Mouse (Mus musculus): ENCODE measurements around the gene Dlg2. TPM values are rescaled to one million over a fixed set of nuclear protein-coding genes. Genes with fewer than 3 reads are reported as not detected.

Gene Dlg2
- total RNA-seq, 2 experiments from 2014 or later = 0.97 to 1.1 TPM

GRCm38 (mm10) chr7:92401001-92401688, 1924.7 kb downstream of the Dlg2 start:
- no peak for ATAC-seq (replicated peaks; ENCODE audit: poor library complexity, severe bottlenecking)

GRCm38 (mm10) chr7:92408479-92408878, 1932.0 kb downstream of the Dlg2 start:
- ATAC-seq (replicated peaks; ENCODE audit: poor library complexity, severe bottlenecking) = no peak

DNA sequence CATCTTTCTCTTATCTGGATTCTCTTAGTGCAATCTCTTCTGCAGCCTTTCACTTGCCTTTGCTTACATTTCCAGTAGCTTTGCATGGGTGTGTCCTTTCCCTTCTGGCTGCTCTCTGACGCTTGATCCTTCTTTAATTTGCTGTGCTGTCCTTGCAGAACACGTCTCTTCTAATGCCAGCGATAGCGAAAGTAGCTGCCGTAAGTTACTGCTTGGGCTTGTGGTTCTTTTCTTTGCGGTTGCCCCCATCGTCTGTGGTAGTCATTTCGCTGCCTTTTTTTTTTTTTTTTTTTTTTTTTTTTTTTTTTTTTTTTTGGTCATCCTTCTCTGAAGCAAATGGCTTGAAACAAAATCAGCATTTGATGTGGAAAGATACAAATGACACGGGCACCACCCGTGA, 1944.0 kb downstream of the Dlg2 start:
- peak; percentile 92 for ATAC-seq (replicated peaks; ENCODE audit: poor library complexity, severe bottlenecking)

GRCm38 (mm10) chr7:92423017-92423416, 1946.5 kb downstream of the Dlg2 start:
- ATAC-seq (replicated peaks; ENCODE audit: poor library complexity, severe bottlenecking) = no peak

DNA sequence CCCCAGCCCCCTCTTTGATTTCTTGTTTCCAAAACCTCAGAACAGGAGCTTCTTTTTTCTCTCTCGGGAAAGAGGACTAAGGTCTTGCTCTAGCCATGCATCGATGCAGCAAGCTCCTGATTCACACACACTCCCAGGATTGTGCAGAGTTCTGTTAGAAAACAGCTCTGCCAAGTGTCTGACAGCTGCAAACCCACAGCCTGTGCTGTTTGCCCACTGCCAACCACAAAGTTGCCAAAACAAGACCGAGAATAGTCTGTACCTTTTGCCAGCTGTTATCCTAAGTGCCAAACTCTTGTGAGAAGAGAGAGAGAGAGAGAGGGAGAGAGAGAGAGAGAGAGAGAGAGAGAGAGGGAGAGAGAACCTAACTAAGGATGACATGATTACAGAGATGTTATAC, 1948.2 kb downstream of the Dlg2 start:
- ATAC-seq (replicated peaks; ENCODE audit: poor library complexity, severe bottlenecking) = 0 out of 2 replicates have a peak, but pooled peaks have one; percentile 15

- no peak for ATAC-seq (replicated peaks; ENCODE audit: poor library complexity, severe bottlenecking)
These were observed 1950.8 kb downstream of the Dlg2 start for GRCm38 (mm10) chr7:92427280-92427679.

DNA sequence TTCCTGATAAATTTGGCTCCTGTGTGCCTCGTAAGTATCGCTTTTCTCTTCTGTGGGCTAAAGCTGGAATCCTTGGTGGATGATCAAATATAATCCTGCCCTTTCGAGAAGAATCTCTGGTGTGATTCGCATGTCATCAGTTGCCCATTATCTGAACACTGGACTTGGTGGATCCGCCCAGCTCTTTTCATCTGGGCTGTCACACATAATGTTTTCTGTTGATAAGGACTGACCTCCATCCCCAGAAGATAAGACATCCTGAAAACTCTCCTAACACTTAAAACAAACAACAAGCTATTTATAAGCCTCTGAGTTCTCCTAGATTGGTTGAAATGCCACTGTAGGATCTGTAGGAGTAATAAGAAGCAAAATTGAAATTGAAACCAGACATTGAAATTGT, 1952.2 kb downstream of the Dlg2 start:
- ATAC-seq (replicated peaks; ENCODE audit: poor library complexity, severe bottlenecking) = no peak

- no peak for ATAC-seq (replicated peaks; ENCODE audit: poor library complexity, severe bottlenecking)
These were observed 1953.8 kb downstream of the Dlg2 start for GRCm38 (mm10) chr7:92430254-92430653.

GRCm38 (mm10) chr7:92437168-92437567, 1960.7 kb downstream of the Dlg2 start:
- ATAC-seq (replicated peaks; ENCODE audit: poor library complexity, severe bottlenecking) = no peak

- ATAC-seq (replicated peaks; ENCODE audit: poor library complexity, severe bottlenecking) = peak; percentile 34
These were observed 1963.3 kb downstream of the Dlg2 start for GRCm38 (mm10) chr7:92439503-92440487.

- peak; percentile 74 for ATAC-seq (replicated peaks; ENCODE audit: poor library complexity, severe bottlenecking)
These were observed 1965.1 kb downstream of the Dlg2 start for GRCm38 (mm10) chr7:92441611-92442010.

GRCm38 (mm10) chr7:92442082-92442481, 1965.6 kb downstream of the Dlg2 start:
- ATAC-seq (replicated peaks; ENCODE audit: poor library complexity, severe bottlenecking) = peak; percentile 55

- peak; percentile 37; the same call in 1 of the 2 replicates for ATAC-seq (replicated peaks; ENCODE audit: poor library complexity, severe bottlenecking)
These were observed 1971.5 kb downstream of the Dlg2 start for GRCm38 (mm10) chr7:92447938-92448337.

- ATAC-seq (replicated peaks; ENCODE audit: poor library complexity, severe bottlenecking) = no peak
These were observed 1972.5 kb downstream of the Dlg2 start for GRCm38 (mm10) chr7:92448782-92449575.

GRCm38 (mm10) chr7:92454176-92454575, 1977.7 kb downstream of the Dlg2 start:
- ATAC-seq (replicated peaks; ENCODE audit: poor library complexity, severe bottlenecking) = no peak

DNA sequence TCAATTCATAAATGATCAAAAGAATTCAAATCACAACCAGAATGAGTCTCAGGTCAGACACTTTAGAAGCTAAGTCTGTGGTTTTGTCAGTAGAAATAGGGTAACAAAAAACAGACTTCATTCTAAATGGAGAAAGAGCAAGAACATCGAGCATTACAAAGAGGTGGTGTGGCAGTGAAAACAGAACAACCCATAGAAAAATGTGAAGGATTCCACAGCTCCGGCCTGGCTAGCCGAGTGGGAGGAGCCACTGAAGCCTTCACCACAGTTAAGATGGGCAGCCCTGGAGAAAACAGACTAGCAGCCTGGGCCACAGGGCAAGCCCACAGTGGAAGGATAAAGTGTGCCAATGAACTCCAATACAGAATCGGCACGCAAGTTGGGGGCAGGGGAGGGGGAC, 1979.5 kb downstream of the Dlg2 start:
- ATAC-seq (replicated peaks; ENCODE audit: poor library complexity, severe bottlenecking) = no peak

GRCm38 (mm10) chr7:92457791-92458190, 1981.3 kb downstream of the Dlg2 start:
- peak; percentile 28 for ATAC-seq (replicated peaks; ENCODE audit: poor library complexity, severe bottlenecking)

DNA sequence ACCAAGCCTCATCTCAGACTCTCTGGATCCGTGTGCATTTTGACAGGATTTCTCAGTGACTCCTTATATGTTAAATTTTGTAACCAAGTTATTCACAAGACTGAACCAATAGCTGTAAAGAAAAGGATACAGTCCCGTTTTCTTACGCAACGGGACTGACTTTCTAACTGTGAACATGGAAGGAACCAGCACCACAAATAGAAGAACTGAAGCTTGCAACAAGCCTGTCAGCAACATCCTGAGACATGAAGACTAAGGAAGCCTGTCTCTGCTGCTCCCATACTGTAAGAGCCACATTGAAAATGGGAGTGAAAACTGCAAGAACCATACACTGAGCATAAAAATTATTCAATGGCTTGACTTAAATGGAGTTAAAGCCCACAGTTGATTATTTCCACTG, 1981.8 kb downstream of the Dlg2 start:
- ATAC-seq (replicated peaks; ENCODE audit: poor library complexity, severe bottlenecking) = peak; percentile 91

GRCm38 (mm10) chr7:92460578-92460977, 1984.1 kb downstream of the Dlg2 start:
- no peak for ATAC-seq (replicated peaks; ENCODE audit: poor library complexity, severe bottlenecking)

- peak; percentile 26; the same call in 1 of the 2 replicates for ATAC-seq (replicated peaks; ENCODE audit: poor library complexity, severe bottlenecking)
These were observed 1984.8 kb downstream of the Dlg2 start for GRCm38 (mm10) chr7:92461256-92461655.

Measured in granulocyte monocyte progenitor cell, adult 5-6 weeks (primary cell).